Mouse (Mus musculus) G1E-ER4 (cell line): ENCODE data around the gene Mlf2. TPM values are rescaled to one million over a fixed set of nuclear protein-coding genes. Genes with fewer than 3 reads are reported as not detected.

Experiments
- GATA1 ChIP-seq: IDR thresholded peaks from one replicate; pipeline ENCODE4 v1.8.0; 2012; ENCODE audit warnings: low read length, inconsistent platforms
- polyA plus RNA-seq: library from polyadenylated mRNA; stranded (reverse); fragments of >175 nt; gene quantifications from 2 replicates; pipeline ENCODE4 v1.2.3, GENCODE M21; 2012

Mlf2 gene
- 344 and 363 TPM in 2 replicates for polyA plus RNA-seq

GRCm38 (mm10) chr6:124930754-124931524, at the start of gene Mlf2:
Gene Mlf2, plus strand, starts transcription at chr6:124931386.
- TF ChIP-seq GATA1: no peak

DNA sequence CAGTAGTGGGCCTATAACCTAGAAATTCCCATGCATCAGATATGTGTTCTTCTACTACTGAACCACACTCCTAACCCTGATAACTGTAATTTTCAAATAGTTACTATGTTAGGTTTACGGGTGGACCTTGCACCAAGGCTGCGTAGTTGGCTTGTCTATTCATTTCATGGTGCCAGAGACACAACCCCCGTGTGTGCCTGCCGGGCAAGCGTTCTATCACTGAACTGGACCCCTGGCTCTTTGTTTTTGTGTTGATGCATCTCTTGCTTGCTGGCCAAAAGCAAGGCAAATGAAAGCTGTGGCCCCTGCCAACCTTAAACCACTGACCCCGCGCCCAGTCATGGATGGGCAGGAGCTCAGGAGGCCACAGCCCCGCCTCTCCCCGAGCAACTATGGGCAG, 49.4 kb upstream of the Mlf2 start:
- TF ChIP-seq GATA1: no peak

DNA sequence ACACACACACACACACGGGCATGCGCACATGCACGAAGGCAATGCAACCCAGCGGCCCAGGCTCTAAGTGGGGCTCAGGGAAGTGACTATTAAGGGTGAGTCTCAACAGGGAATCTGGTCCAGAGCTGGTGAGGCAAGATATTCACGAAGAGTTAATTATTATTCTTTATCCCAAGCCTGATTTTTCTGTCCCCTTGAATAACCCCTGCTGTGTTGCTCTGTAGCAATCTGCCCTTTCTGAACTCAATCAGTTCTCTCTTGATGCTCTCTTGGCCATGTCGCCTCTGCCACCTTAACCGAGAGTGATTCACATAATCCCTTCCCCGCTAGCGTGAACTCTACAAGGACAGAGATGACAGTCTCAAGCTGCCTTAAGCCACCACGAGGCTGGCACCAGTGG, 47.8 kb upstream of the Mlf2 start:
- no peak for TF ChIP-seq GATA1

- no peak for TF ChIP-seq GATA1
Observed at GRCm38 (mm10) chr6:124884714-124885500, 46.3 kb upstream of the Mlf2 start.

DNA sequence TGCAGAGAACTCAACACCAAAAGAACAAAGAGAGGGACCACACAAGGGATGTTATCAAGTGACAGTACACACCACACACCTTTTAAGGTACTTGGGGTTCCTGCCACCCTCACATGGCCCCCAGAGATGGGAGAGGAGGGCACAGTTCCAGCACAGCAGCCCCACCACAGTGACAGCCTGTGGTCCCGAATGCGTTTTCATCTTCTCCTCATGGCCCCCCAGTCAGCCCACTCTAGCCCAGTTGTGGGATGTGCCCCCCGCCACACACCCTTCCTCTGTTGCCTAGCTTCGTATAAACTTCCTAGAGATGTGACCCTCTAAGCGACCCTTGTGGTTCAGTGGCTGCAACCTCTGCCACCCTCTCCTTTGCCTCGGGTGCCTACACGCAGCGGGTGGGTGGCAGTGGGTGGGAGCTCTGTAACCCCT, 45.2 kb upstream of the Mlf2 start:
- no peak for TF ChIP-seq GATA1

DNA sequence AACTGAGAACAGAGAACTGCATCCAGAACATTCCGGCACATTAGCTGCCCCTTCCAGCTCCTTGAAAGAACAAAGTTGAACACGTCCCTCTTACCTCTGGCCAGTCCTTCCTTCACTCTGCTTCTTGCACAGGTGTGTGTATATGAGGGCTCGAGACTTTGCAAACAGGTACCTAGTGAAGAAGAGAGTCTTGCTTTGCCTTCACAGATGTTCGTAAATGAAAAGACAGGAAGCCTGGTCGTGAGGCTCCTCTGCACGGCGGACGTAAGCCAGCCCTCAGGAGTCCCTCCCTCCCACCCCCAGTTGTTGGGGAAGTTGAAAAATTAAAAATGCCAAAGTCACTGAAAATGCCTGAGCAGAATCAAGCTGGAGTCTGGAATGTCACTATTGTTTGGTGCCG, 43.2 kb upstream of the Mlf2 start, which contains the start of gene Cd4:
Cd4 (minus strand) TSS at position 236 of the 400 bp plus-strand sequence.
- no peak for TF ChIP-seq GATA1

DNA sequence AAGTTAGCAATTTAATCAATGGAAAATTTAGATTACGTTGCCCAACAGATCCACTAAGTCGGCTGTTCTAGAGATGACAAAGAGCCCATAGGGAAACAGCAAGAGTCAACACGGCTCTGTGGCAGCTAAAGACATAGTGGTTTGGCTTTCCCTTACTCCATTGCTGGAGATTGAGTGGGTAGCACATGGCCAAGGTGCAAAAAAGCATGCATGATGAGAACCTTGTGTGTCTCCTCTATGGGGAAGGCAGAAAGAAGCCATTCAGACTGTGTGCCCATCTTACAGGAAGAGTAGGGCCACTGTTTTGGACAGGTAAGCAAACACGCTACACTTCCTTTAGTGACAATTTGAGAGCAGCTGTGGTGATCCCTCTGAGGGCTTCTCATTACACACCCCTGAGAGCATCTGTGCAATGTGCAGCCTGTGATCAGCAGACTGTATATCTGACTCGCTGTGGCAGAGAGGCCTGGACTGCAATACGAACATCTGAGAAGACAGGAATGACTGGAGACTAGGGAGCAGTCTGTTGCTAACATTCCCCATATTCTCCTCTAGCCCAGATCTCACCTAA, 42.5 kb upstream of the Mlf2 start:
- TF ChIP-seq GATA1: no peak

DNA sequence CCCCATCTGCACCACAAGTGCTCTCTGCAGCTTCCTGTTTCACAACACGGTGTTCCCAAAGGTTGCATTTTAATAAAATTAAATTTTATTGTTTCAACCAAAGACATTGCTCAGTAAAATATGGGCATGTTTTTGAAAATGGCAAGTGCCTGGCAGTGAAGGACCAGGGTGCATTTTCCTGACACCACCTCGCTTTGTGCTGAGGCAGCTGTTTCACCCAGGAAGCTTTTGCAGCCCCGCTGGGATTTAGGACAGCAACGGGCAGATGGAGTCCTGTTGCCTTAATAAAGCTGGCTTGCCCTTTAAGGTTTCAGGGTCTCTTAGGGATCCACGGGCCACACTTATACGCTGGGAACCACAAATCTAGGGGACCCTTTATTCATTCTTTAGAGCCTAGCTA, 40.2 kb upstream of the Mlf2 start:
- TF ChIP-seq GATA1: no peak

DNA sequence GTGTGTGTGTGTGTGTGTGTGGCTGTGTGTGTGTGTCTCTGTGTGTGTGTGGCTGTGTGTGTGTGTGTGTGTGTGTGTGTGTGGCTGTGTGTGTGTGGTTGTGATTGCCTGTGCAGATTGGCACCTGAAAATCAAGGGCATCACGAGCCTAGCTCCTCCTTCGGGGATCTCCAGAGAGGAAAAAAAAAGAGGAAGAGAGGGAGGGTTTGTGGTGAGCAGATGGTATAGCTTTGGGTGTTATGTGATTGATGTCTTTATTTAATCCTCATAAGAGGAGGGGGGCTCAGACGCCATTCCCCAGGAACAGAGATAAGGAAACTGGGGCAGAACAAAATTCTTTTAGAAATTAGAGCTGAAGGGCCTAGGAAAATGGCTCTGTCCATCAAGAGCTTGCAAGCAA, 32.8 kb upstream of the Mlf2 start:
- no peak for TF ChIP-seq GATA1

DNA sequence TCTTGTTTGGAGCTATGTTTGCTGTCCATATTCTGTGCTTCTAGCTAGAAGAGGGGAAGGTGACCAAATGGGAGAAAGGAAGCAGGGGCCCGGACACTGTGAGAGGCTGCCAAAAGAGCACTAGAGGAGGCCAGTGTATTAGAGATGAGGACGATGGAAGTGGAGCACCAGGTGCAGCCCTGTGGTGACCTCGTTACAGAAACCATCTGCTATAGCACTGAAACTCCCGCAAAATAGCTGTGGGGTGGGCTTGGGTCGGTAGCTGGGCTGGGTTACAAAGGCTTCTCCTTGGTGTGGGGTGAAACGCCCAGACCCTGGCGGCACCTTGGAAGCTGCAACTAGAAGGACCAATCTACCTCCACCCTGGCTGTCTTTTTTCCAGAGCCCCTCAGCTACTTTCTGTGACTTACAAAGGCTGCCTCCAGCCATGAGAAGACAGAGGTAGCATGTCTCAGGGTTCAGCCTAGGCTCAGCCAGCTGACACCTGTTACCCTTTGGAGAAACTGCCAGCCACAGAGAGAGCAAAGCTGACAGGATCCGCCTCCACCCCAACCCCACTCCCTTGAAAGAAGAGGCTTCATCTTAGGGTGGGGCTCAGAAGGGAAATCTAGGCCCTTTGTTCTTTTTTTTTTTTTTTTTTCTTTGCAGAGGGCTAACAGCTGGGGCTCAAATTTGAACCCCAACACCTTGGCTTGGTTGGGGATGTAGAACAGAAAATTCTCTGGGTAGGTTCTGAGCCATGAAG, 31.0 kb upstream of the Mlf2 start:
- no peak for TF ChIP-seq GATA1

DNA sequence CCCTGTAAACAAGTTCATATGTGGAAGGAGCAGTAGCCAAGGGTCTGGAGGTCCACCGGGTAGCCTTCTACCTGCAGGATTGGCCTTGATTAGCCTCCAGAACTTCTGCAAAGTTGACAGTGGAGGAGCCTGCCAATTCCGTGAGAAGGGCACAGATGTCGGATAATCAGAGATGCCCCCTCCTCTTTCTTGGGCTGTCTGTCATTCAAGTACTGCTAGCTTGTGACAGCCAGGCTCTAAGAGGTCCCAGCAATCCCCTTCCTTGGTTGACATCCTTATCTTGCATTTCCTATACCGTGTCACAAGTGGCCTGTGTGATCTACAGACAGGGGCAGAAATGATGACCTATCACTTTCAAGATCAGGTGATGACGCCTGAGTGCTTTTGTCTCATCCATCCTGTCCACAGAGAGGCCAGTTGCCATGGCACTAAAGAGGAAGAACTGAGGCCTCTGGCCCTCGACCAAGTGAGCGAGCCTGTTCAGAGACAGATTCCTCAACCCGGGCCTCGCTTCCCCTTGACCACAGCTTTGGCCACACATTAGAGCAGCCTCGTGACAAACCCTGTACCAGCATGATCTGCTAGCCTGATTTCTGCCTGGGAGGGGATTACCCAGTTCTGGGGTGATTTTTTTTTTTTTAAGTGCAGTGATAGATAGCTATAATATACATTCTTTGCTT, 30.2 kb upstream of the Mlf2 start:
- no peak for TF ChIP-seq GATA1

GRCm38 (mm10) chr6:124901851-124902250, 29.3 kb upstream of the Mlf2 start:
- TF ChIP-seq GATA1: no peak

DNA sequence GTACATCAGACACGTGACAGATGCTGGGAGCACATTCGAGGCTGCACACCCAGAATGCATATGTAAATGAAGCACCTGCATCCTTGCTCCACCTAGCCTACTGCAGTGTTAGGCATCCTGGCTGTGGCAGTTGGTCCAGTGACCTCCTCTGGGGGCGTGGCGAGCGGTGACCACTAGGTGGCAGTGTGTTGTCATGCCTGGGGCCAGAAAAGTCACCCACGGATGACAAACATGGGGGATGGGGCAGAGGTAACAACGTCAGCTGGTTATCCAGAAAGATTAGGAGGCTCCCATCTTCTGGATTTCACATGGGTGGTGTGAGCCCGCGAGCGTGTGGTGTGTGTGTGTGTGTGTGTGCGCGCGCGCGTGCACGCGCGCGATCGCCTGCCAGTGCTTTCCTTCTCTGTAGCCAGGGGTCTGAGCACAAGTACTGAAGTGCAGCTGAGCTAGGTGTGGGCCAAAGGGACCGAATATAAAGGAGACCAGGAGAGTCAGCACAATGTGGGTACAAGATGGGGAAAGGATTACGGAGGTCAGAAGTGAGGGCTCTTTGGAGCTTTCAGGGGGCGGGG, 27.5 kb upstream of the Mlf2 start:
- TF ChIP-seq GATA1: no peak

GRCm38 (mm10) chr6:124904161-124904981, 26.8 kb upstream of the Mlf2 start:
- no peak for TF ChIP-seq GATA1
